ENCODE assay signal across 12 mouse cellular contexts in genomic region chr8:73512613-73513012, GRCm38 (mm10).
DNase-seq lines count a peak whose midpoint lies in the region; ATAC-seq and TF ChIP-seq lines count a peak whose summit lies in the region.
"Had no signal": no experiment of that assay in that cellular context is flagged by ENCODE, and none has a peak within 500 bp of the region (broad histone marks: within the 10 kb centered on the region; RNA-seq: fewer than 3 reads in every experiment).

No protein-coding gene starts in this region.

- peak; percentile 82 for ATAC-seq in forebrain, embryonic 11.5 days (replicated peaks; ENCODE audit: low FRiP score)
- ATAC-seq in hindbrain, embryonic 15.5 days (ENCODE audit: low FRiP score, low read depth), result peak; percentile 79; the same call in 1 of the 2 replicates
- ATAC-seq in midbrain, embryonic 16.5 days, result peak; percentile 85; the same call in 1 of the 2 replicates
- no peak for ATAC-seq in stomach, postnatal 0 days (ENCODE audit: low FRiP score, low TSS enrichment)

- no peak for DNase-seq in forebrain, embryonic 11.5 days (ENCODE audit: low spot score)
- no peak for DNase-seq in forebrain, embryonic 10.5 days (ENCODE audit: extremely low spot score, low spot score)
- DNase-seq in brain, adult 2 months (ENCODE audit: low read depth, low spot score), result peak; percentile 51
- DNase-seq in stomach, postnatal 0 days (ENCODE audit: low spot score), result no peak
- DNase-seq in B cell, adult 2 months, result no peak
- DNase-seq in cerebellum, postnatal 36 days, result no peak
- DNase-seq: cerebellum, postnatal 14 days; kidney, postnatal 25 days had no signal

- H3K4me3 ChIP-seq in forebrain, embryonic 11.5 days (ENCODE audit: low read depth, low read length), result no peak overlapping the region
- H3K4me3 ChIP-seq in forebrain, embryonic 10.5 days, result no peak overlapping the region
- H3K4me3 ChIP-seq in hindbrain, embryonic 15.5 days, result no peak overlapping the region
- no peak overlapping the region for H3K4me3 ChIP-seq in midbrain, embryonic 16.5 days (ENCODE audit: low read depth, low read length)
- no peak overlapping the region for H3K4me3 ChIP-seq in stomach, postnatal 0 days (ENCODE audit: low read depth, low read length)
- H3K4me3 ChIP-seq: heart, embryonic 12.5 days; limb, embryonic 10.5 days had no signal

- H3K9ac ChIP-seq in forebrain, embryonic 11.5 days (ENCODE audit: low read length), result no peak overlapping the region
- H3K9ac ChIP-seq in hindbrain, embryonic 15.5 days, result no peak overlapping the region
- no peak overlapping the region for H3K9ac ChIP-seq in midbrain, embryonic 16.5 days (ENCODE audit: low read depth, low read length)
- H3K9ac ChIP-seq in stomach, postnatal 0 days (ENCODE audit: low read length), result no peak overlapping the region
- H3K9ac ChIP-seq: heart, embryonic 12.5 days had no signal

- no peaks in the 10 kb centered on the region for H3K36me3 ChIP-seq in forebrain, embryonic 11.5 days (ENCODE audit: control insufficient read depth, insufficient read depth, low read length)
- no peaks in the 10 kb centered on the region for H3K36me3 ChIP-seq in forebrain, embryonic 10.5 days (replicated peaks)
- no peaks in the 10 kb centered on the region for H3K36me3 ChIP-seq in hindbrain, embryonic 15.5 days
- no peaks in the 10 kb centered on the region for H3K36me3 ChIP-seq in midbrain, embryonic 16.5 days (ENCODE audit: control insufficient read depth, insufficient read depth, low read length)
- H3K36me3 ChIP-seq in stomach, postnatal 0 days (ENCODE audit: control insufficient read depth, insufficient read depth, low read length), result no peaks in the 10 kb centered on the region
- H3K36me3 ChIP-seq: heart, embryonic 12.5 days; limb, embryonic 10.5 days had no signal

- no peak for TF ChIP-seq CTCF in stomach, postnatal 0 days (IDR thresholded peaks at IDR 0.05; ENCODE audit: low read depth)

- 60% methylated on average over 3 of the region's 3 CpGs for WGBS in forebrain, embryonic 11.5 days
- WGBS in forebrain, embryonic 10.5 days, result 76% methylated on average over 3 of the region's 3 CpGs
- WGBS in hindbrain, embryonic 15.5 days, result 37% methylated on average over 3 of the region's 3 CpGs
- WGBS in midbrain, embryonic 16.5 days, result 54% methylated on average over 3 of the region's 3 CpGs
- 38% methylated on average over 3 of the region's 3 CpGs for WGBS in stomach, postnatal 0 days

- H3K27ac ChIP-seq in forebrain, embryonic 11.5 days (ENCODE audit: low read depth, low read length), result no peak overlapping the region
- no peak overlapping the region for H3K27ac ChIP-seq in forebrain, embryonic 10.5 days
- no peak overlapping the region for H3K27ac ChIP-seq in hindbrain, embryonic 15.5 days (replicated peaks)
- no peak overlapping the region for H3K27ac ChIP-seq in midbrain, embryonic 16.5 days (ENCODE audit: low read length)
- no peak overlapping the region for H3K27ac ChIP-seq in stomach, postnatal 0 days (replicated peaks)
- H3K27ac ChIP-seq: limb, embryonic 10.5 days had no signal

- H3K9me3 ChIP-seq in forebrain, embryonic 11.5 days (ENCODE audit: control insufficient read depth, low read length), result no peaks in the 10 kb centered on the region
- H3K9me3 ChIP-seq in forebrain, embryonic 10.5 days, result no peaks in the 10 kb centered on the region
- H3K9me3 ChIP-seq in hindbrain, embryonic 15.5 days, result no peaks in the 10 kb centered on the region
- no peaks in the 10 kb centered on the region for H3K9me3 ChIP-seq in midbrain, embryonic 16.5 days (replicated peaks; ENCODE audit: control insufficient read depth, low read length, poor library complexity, severe bottlenecking)
- H3K9me3 ChIP-seq in stomach, postnatal 0 days (ENCODE audit: control insufficient read depth, low read length), result no peaks in the 10 kb centered on the region
- H3K9me3 ChIP-seq: limb, embryonic 10.5 days had no signal

- H3K27me3 ChIP-seq in forebrain, embryonic 11.5 days (ENCODE audit: control insufficient read depth, insufficient read depth, low read length), result no peaks in the 10 kb centered on the region
- H3K27me3 ChIP-seq in forebrain, embryonic 10.5 days (ENCODE audit: poor library complexity, severe bottlenecking), result no peaks in the 10 kb centered on the region
- no peaks in the 10 kb centered on the region for H3K27me3 ChIP-seq in hindbrain, embryonic 15.5 days
- H3K27me3 ChIP-seq in midbrain, embryonic 16.5 days (ENCODE audit: control insufficient read depth, insufficient read depth, low read depth, low read length), result no peaks in the 10 kb centered on the region
- H3K27me3 ChIP-seq in stomach, postnatal 0 days (ENCODE audit: control insufficient read depth, insufficient read depth, low read length), result no peaks in the 10 kb centered on the region
- H3K27me3 ChIP-seq: heart, embryonic 12.5 days had no signal

- H3K4me2 ChIP-seq in forebrain, embryonic 11.5 days (ENCODE audit: low read depth, low read length, severe bottlenecking), result no peak overlapping the region
- H3K4me2 ChIP-seq in hindbrain, embryonic 15.5 days, result no peak overlapping the region
- H3K4me2 ChIP-seq in midbrain, embryonic 16.5 days (ENCODE audit: low read length), result no peak overlapping the region
- no peak overlapping the region for H3K4me2 ChIP-seq in stomach, postnatal 0 days (replicated peaks; ENCODE audit: low read depth)
- H3K4me2 ChIP-seq: heart, embryonic 12.5 days had no signal

- no peak for TF ChIP-seq EP300 in stomach, postnatal 0 days (optimal IDR thresholded peaks at IDR 0.05)

- no peaks in the 10 kb centered on the region for H3K4me1 ChIP-seq in forebrain, embryonic 11.5 days (replicated peaks; ENCODE audit: control insufficient read depth, insufficient read depth, low read length)
- no peaks in the 10 kb centered on the region for H3K4me1 ChIP-seq in forebrain, embryonic 10.5 days
- H3K4me1 ChIP-seq in hindbrain, embryonic 15.5 days (replicated peaks), result no peaks in the 10 kb centered on the region
- H3K4me1 ChIP-seq in midbrain, embryonic 16.5 days (ENCODE audit: control insufficient read depth, insufficient read depth, low read length), result no peaks in the 10 kb centered on the region
- no peaks in the 10 kb centered on the region for H3K4me1 ChIP-seq in stomach, postnatal 0 days (replicated peaks; ENCODE audit: control insufficient read depth, insufficient read depth)
- H3K4me1 ChIP-seq: heart, embryonic 12.5 days; limb, embryonic 10.5 days had no signal
